Mouse (Mus musculus): ENCODE measurements around the gene Grm1. TPM values are rescaled to one million over a fixed set of nuclear protein-coding genes. Genes with fewer than 3 reads are reported as not detected.
"Not testable (repeated sequence)": the region's sequence is repeated elsewhere in the genome, so short reads cannot be mapped to it uniquely, and the experiment has no call there.

Gene Grm1
- polyA plus RNA-seq, 1 experiment from 2014 or later, result not detected

GRCm38 (mm10) chr10:11061318-11062071, 20.7 kb downstream of the Grm1 start:
- Histone ChIP-seq H3K9ac (ENCODE audit: low read depth, low read length) (no peak overlapping the region), H3K36me3 (ENCODE audit: control insufficient read depth, insufficient read depth) (no peaks in the 10 kb centered on the region), H3K27me3 (ENCODE audit: control insufficient read depth, insufficient read depth, low read depth, low read length) (no peaks in the 10 kb centered on the region), H3K4me2 (ENCODE audit: low read depth, low read length) (no peak overlapping the region), H3K27ac (ENCODE audit: low read length) (no peak overlapping the region), H3K4me3 (ENCODE audit: low read depth, low read length) (no peak overlapping the region), H3K9me3 (replicated peaks; ENCODE audit: control insufficient read depth, low read length) (no peaks in the 10 kb centered on the region), H3K4me1 (ENCODE audit: control insufficient read depth, low read depth, low read length) (no peaks in the 10 kb centered on the region)
- WGBS (ENCODE audit: insufficient replicate concordance), result 57% methylated on average over 10 of the region's 10 CpGs
- no peak for ATAC-seq (ENCODE audit: low read depth)

- no peak for ATAC-seq (ENCODE audit: low read depth)
- Histone ChIP-seq H3K27ac (ENCODE audit: low read length) (no peak overlapping the region), H3K9ac (ENCODE audit: low read depth, low read length) (no peak overlapping the region)
Observed at GRCm38 (mm10) chr10:11049361-11049760, 32.8 kb downstream of the Grm1 start.

GRCm38 (mm10) chr10:11045421-11045820, 36.7 kb downstream of the Grm1 start:
- H3K27ac ChIP-seq (ENCODE audit: low read length); ATAC-seq (ENCODE audit: low read depth); H3K4me3 ChIP-seq (ENCODE audit: low read depth, low read length); H3K36me3 ChIP-seq (ENCODE audit: control insufficient read depth, insufficient read depth); H3K9ac ChIP-seq (ENCODE audit: low read depth, low read length); H3K9me3 ChIP-seq (replicated peaks; ENCODE audit: control insufficient read depth, low read length); H3K4me1 ChIP-seq (ENCODE audit: control insufficient read depth, low read depth, low read length); H3K4me2 ChIP-seq (ENCODE audit: low read depth, low read length); H3K27me3 ChIP-seq (ENCODE audit: control insufficient read depth, insufficient read depth, low read depth, low read length): not testable (repeated sequence)
- 35% methylated on average over 13 of the region's 13 CpGs for WGBS (ENCODE audit: insufficient replicate concordance)

More at GRCm38 (mm10) chr10:11049361-11049760, 32.8 kb downstream of the Grm1 start:
- 56% methylated on average over 7 of the region's 7 CpGs for WGBS (ENCODE audit: insufficient replicate concordance)
- Histone ChIP-seq H3K36me3 (ENCODE audit: control insufficient read depth, insufficient read depth) (no peaks in the 10 kb centered on the region), H3K27me3 (ENCODE audit: control insufficient read depth, insufficient read depth, low read depth, low read length) (no peaks in the 10 kb centered on the region), H3K4me2 (ENCODE audit: low read depth, low read length) (no peak overlapping the region), H3K4me3 (ENCODE audit: low read depth, low read length) (no peak overlapping the region), H3K9me3 (replicated peaks; ENCODE audit: control insufficient read depth, low read length) (no peaks in the 10 kb centered on the region), H3K4me1 (ENCODE audit: control insufficient read depth, low read depth, low read length) (no peaks in the 10 kb centered on the region)

GRCm38 (mm10) chr10:11044455-11045106, 37.6 kb downstream of the Grm1 start:
- Histone ChIP-seq H3K27me3 (ENCODE audit: control insufficient read depth, insufficient read depth, low read depth, low read length) (no peaks in the 10 kb centered on the region), H3K9ac (ENCODE audit: low read depth, low read length) (no peak overlapping the region), H3K4me2 (ENCODE audit: low read depth, low read length) (no peak overlapping the region), H3K4me3 (ENCODE audit: low read depth, low read length) (no peak overlapping the region), H3K9me3 (replicated peaks; ENCODE audit: control insufficient read depth, low read length) (no peaks in the 10 kb centered on the region), H3K27ac (ENCODE audit: low read length) (no peak overlapping the region), H3K4me1 (ENCODE audit: control insufficient read depth, low read depth, low read length) (no peaks in the 10 kb centered on the region), H3K36me3 (ENCODE audit: control insufficient read depth, insufficient read depth) (no peaks in the 10 kb centered on the region)
- ATAC-seq (ENCODE audit: low read depth), result no peak
- WGBS (ENCODE audit: insufficient replicate concordance), result 51% methylated on average over 1 of the region's 1 CpGs

- no peaks in the 10 kb centered on the region for H3K9me3 ChIP-seq (replicated peaks; ENCODE audit: control insufficient read depth, low read length)
Observed at GRCm38 (mm10) chr10:11039323-11039722, 42.8 kb downstream of the Grm1 start.

GRCm38 (mm10) chr10:11032221-11032620, 49.9 kb downstream of the Grm1 start:
- WGBS (ENCODE audit: insufficient replicate concordance), result 53% methylated on average over 2 of the region's 2 CpGs
- Histone ChIP-seq H3K4me2 (ENCODE audit: low read depth, low read length) (no peak overlapping the region), H3K27me3 (ENCODE audit: control insufficient read depth, insufficient read depth, low read depth, low read length) (no peaks in the 10 kb centered on the region), H3K9me3 (replicated peaks; ENCODE audit: control insufficient read depth, low read length) (no peaks in the 10 kb centered on the region; the same call in 1 of the 2 replicates), H3K4me3 (ENCODE audit: low read depth, low read length) (no peak overlapping the region), H3K9ac (ENCODE audit: low read depth, low read length) (no peak overlapping the region), H3K4me1 (ENCODE audit: control insufficient read depth, low read depth, low read length) (no peaks in the 10 kb centered on the region), H3K36me3 (ENCODE audit: control insufficient read depth, insufficient read depth) (no peaks in the 10 kb centered on the region), H3K27ac (ENCODE audit: low read length) (no peak overlapping the region)
- ATAC-seq (ENCODE audit: low read depth), result no peak

More at GRCm38 (mm10) chr10:11039323-11039722, 42.8 kb downstream of the Grm1 start:
- no peak for ATAC-seq (ENCODE audit: low read depth)
- Histone ChIP-seq H3K4me3 (ENCODE audit: low read depth, low read length) (no peak overlapping the region), H3K27me3 (ENCODE audit: control insufficient read depth, insufficient read depth, low read depth, low read length) (no peaks in the 10 kb centered on the region), H3K4me1 (ENCODE audit: control insufficient read depth, low read depth, low read length) (no peaks in the 10 kb centered on the region), H3K27ac (ENCODE audit: low read length) (no peak overlapping the region), H3K4me2 (ENCODE audit: low read depth, low read length) (no peak overlapping the region), H3K36me3 (ENCODE audit: control insufficient read depth, insufficient read depth) (no peaks in the 10 kb centered on the region), H3K9ac (ENCODE audit: low read depth, low read length) (no peak overlapping the region)

GRCm38 (mm10) chr10:11025764-11026518, 56.2 kb downstream of the Grm1 start:
- 35% methylated on average over 6 of the region's 6 CpGs for WGBS (ENCODE audit: insufficient replicate concordance)
- Histone ChIP-seq H3K27me3 (ENCODE audit: control insufficient read depth, insufficient read depth, low read depth, low read length) (no peaks in the 10 kb centered on the region), H3K9ac (ENCODE audit: low read depth, low read length) (no peak overlapping the region), H3K36me3 (ENCODE audit: control insufficient read depth, insufficient read depth) (no peaks in the 10 kb centered on the region), H3K9me3 (replicated peaks; ENCODE audit: control insufficient read depth, low read length) (no peaks in the 10 kb centered on the region; the same call in 1 of the 2 replicates), H3K4me1 (ENCODE audit: control insufficient read depth, low read depth, low read length) (no peaks in the 10 kb centered on the region), H3K27ac (ENCODE audit: low read length) (no peak overlapping the region), H3K4me2 (ENCODE audit: low read depth, low read length) (no peak overlapping the region), H3K4me3 (ENCODE audit: low read depth, low read length) (no peak overlapping the region)
- ATAC-seq (ENCODE audit: low read depth), result no peak

- Histone ChIP-seq H3K4me1 (ENCODE audit: control insufficient read depth, low read depth, low read length) (no peaks in the 10 kb centered on the region), H3K9me3 (replicated peaks; ENCODE audit: control insufficient read depth, low read length) (no peaks in the 10 kb centered on the region), H3K9ac (ENCODE audit: low read depth, low read length) (no peak overlapping the region), H3K27me3 (ENCODE audit: control insufficient read depth, insufficient read depth, low read depth, low read length) (no peaks in the 10 kb centered on the region), H3K4me3 (ENCODE audit: low read depth, low read length) (no peak overlapping the region), H3K4me2 (ENCODE audit: low read depth, low read length) (no peak overlapping the region), H3K36me3 (ENCODE audit: control insufficient read depth, insufficient read depth) (no peaks in the 10 kb centered on the region), H3K27ac (ENCODE audit: low read length) (no peak overlapping the region)
- no peak for ATAC-seq (ENCODE audit: low read depth)
- 63% methylated on average over 2 of the region's 2 CpGs for WGBS (ENCODE audit: insufficient replicate concordance)
Observed at GRCm38 (mm10) chr10:11018970-11019531, 63.1 kb downstream of the Grm1 start.

Measured in liver, embryonic 16.5 days (tissue).